Mouse (Mus musculus): Measurements from ENCODE around the gene Haus3. TPM values are rescaled to one million over a fixed set of nuclear protein-coding genes. Genes with fewer than 3 reads are reported as not detected.

The Haus3 gene
- polyA plus RNA-seq, 1 experiment from 2014 or later, result 36.8 TPM

DNA sequence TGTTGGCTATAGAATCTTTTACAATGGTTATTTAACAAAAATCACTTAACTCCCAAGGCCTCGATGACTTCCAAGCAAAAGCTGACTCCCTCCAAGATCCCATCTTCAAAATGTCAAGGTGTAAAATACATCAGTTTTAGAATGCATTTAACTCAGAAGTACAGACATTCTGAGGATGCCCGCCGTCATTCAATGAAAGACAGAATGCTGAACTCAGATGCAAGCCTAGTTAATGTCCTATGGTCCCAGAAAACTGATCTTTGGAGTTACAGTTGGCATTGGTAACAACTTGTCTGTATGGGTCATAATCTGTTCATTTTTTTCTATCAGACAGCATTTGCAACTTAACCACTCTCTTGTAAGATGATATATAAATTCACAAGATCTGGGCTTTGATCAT, 627 bp upstream of the Haus3 start:
- no peaks in the 10 kb centered on the region for H3K27me3 ChIP-seq
- H3K4me1 ChIP-seq, result peaks cover 18% of the 10 kb centered on the region
- 80% methylated on average over 3 of the region's 3 CpGs for WGBS
- H3K27ac ChIP-seq, result peak overlapping the region; percentile 90
- H3K4me2 ChIP-seq (replicated peaks), result peak overlapping the region; percentile 70
- H3K9me3 ChIP-seq, result no peaks in the 10 kb centered on the region
- H3K9ac ChIP-seq, result peak overlapping the region; percentile 60
- no peak for ATAC-seq (ENCODE audit: low FRiP score, low read depth)
- H3K36me3 ChIP-seq, result peaks cover 27% of the 10 kb centered on the region
- H3K4me3 ChIP-seq, result peak overlapping the region; percentile 80

DNA sequence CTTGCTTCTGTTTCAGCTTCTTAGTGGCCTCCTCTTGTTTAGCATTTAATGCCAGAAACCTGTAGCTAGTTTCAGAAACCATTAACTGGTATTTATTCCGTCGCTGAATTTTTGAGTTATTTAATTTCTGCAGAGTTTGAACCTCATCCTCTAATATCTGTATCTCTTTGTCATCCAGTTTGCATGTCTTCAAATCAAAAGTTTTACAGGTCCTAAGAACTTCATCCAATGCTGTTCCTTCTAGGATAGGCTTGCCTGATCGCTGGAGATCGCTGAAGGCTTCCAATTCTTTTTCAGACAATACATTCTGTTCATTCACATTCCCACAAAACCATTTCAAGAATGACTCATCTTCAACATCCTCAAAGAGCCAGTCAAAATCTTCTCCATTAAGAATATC, 1.5 kb downstream of the Haus3 start:
- H3K27me3 ChIP-seq, result no peaks in the 10 kb centered on the region
- no peak for ATAC-seq (ENCODE audit: low FRiP score, low read depth)
- no peaks in the 10 kb centered on the region for H3K9me3 ChIP-seq
- H3K4me1 ChIP-seq, result peaks cover 24% of the 10 kb centered on the region
- H3K4me2 ChIP-seq (replicated peaks), result peak overlapping the region; percentile 28
- peaks cover 18% of the 10 kb centered on the region for H3K36me3 ChIP-seq
- H3K27ac ChIP-seq, result no peak overlapping the region
- no peak overlapping the region for H3K9ac ChIP-seq
- WGBS, result 85% methylated on average over 4 of the region's 4 CpGs
- peak overlapping the region; percentile 14; the same call in 1 of the 2 replicates for H3K4me3 ChIP-seq

DNA sequence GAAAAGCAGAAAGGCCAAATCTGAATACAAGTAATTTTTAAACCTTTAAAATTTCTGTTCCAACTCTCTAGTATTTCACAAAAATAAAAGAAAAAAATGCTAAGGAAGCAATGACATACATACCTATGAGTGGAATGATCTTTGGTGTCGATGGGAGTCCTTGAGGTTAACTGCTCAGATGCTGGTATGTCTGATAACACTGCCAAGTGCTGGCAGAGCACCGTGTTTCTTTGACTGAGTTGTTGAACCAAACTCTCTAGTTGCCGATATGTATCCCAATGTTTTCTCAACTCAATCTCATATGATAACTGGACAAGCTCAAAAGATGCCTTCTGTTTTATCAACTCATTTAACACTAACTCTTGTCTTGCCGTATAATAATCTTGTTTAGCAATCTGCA, 3.5 kb downstream of the Haus3 start:
- H3K4me3 ChIP-seq, result no peak overlapping the region
- peaks cover 24% of the 10 kb centered on the region for H3K4me1 ChIP-seq
- H3K36me3 ChIP-seq, result peaks cover 20% of the 10 kb centered on the region
- H3K4me2 ChIP-seq (replicated peaks), result no peak overlapping the region
- no peaks in the 10 kb centered on the region for H3K9me3 ChIP-seq
- H3K27me3 ChIP-seq, result no peaks in the 10 kb centered on the region
- H3K27ac ChIP-seq, result no peak overlapping the region
- 89% methylated on average over 4 of the region's 4 CpGs for WGBS
- no peak for ATAC-seq (ENCODE audit: low FRiP score, low read depth)
- no peak overlapping the region for H3K9ac ChIP-seq

DNA sequence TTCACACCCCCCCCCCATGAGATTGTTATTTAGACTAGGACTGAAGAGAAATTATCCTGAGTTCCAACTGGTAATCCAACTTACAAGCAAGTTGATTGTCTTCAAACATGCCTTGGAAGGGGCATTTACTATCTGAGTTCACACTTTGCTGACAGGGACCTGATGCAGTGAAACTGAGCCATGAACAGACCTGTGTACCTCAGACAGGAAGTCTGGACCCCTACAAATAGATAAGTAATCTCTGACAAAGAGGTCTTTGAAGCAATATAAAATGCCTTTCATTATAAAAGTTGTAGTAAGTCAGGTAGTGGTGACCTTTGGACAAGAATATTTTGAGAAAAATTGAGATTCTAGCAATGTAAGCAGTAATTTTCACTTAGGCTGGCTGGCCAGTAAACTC, 20.9 kb downstream of the Haus3 start:
- no peak for ATAC-seq (ENCODE audit: low FRiP score, low read depth)
- no peak overlapping the region for H3K4me3 ChIP-seq
- H3K4me1 ChIP-seq, result no peaks in the 10 kb centered on the region
- H3K36me3 ChIP-seq, result peaks cover 3% of the 10 kb centered on the region
- no peak overlapping the region for H3K4me2 ChIP-seq (replicated peaks)
- H3K27ac ChIP-seq, result no peak overlapping the region
- H3K9ac ChIP-seq, result no peak overlapping the region
- H3K27me3 ChIP-seq, result no peaks in the 10 kb centered on the region
- no peaks in the 10 kb centered on the region for H3K9me3 ChIP-seq

DNA sequence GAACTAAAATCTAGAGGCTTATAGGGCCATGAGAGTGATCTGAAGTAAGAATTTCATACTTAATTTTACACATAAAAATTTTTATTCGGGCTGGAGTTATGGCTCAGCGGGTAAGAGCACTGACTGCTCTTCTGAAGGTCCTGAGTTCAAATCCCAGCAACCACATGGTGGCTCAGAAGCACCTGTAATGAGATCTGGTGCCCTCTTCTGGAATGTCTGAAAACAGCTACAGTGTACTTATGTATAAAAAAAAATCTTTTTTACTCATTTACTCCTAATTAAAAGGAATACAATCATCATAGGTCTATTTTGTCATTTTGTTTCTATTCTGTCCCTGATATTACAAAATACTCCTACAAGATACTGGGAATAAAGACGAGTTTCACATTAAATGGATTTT, 21.8 kb downstream of the Haus3 start:
- no peak overlapping the region for H3K9ac ChIP-seq
- H3K4me3 ChIP-seq, result no peak overlapping the region
- no peaks in the 10 kb centered on the region for H3K4me1 ChIP-seq
- H3K4me2 ChIP-seq (replicated peaks), result no peak overlapping the region
- no peak overlapping the region for H3K27ac ChIP-seq
- no peaks in the 10 kb centered on the region; the same call in 1 of the 2 replicates for H3K36me3 ChIP-seq
- H3K9me3 ChIP-seq, result no peaks in the 10 kb centered on the region
- ATAC-seq (ENCODE audit: low FRiP score, low read depth), result no peak
- H3K27me3 ChIP-seq, result no peaks in the 10 kb centered on the region
- WGBS, result 82% methylated on average over 3 of the region's 3 CpGs

DNA sequence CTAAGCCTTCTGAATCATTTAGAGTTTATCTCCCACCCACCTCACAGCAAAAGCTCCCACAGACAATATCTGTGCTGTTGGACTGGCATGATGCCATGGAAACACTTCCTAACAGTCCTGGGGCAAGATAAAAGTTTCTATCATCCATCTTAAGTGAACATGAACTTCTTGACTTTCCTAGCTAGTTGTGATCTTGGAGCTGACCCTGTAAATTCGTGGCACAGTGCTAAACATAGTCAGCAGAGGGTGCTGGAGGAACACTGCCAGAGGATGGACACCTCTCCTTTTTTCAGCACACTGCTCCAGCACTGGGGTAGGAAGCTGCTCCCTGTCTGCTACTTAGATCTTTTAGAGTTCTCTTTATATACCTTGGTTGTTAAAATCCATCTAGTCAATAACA, 29.6 kb downstream of the Haus3 start:
- Histone ChIP-seq H3K27ac (no peak overlapping the region), H3K4me3 (no peak overlapping the region), H3K4me2 (replicated peaks) (no peak overlapping the region), H3K27me3 (no peaks in the 10 kb centered on the region), H3K9me3 (no peaks in the 10 kb centered on the region), H3K4me1 (no peaks in the 10 kb centered on the region), H3K36me3 (no peaks in the 10 kb centered on the region), H3K9ac (no peak overlapping the region)
- WGBS, result 4% methylated on average over 1 of the region's 1 CpGs
- ATAC-seq (ENCODE audit: low FRiP score, low read depth), result no peak

DNA sequence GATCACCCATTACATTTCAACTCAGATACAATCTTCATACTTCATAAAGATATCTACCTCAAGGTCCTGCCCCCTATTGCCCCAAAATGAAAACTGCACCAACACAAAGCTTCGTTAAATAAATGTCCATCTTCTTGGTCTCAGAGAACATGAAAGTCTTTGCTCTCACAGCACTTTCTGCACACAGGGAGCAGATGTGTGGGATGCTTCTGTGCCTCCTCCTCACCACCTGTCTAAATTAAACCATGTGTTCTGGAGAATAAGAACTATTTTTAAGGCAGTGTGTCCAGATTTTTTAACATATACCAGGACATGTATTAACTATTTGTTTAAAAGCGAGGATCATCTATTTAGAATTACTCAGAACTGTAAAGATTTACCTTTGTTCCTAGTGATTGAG, 36.6 kb downstream of the Haus3 start:
- Histone ChIP-seq H3K27ac (no peak overlapping the region), H3K27me3 (no peaks in the 10 kb centered on the region), H3K9ac (no peak overlapping the region), H3K4me2 (replicated peaks) (no peak overlapping the region), H3K4me1 (no peaks in the 10 kb centered on the region), H3K36me3 (no peaks in the 10 kb centered on the region), H3K9me3 (no peaks in the 10 kb centered on the region), H3K4me3 (no peak overlapping the region)
- 70% methylated on average over 2 of the region's 2 CpGs for WGBS
- no peak for ATAC-seq (ENCODE audit: low FRiP score, low read depth)

DNA sequence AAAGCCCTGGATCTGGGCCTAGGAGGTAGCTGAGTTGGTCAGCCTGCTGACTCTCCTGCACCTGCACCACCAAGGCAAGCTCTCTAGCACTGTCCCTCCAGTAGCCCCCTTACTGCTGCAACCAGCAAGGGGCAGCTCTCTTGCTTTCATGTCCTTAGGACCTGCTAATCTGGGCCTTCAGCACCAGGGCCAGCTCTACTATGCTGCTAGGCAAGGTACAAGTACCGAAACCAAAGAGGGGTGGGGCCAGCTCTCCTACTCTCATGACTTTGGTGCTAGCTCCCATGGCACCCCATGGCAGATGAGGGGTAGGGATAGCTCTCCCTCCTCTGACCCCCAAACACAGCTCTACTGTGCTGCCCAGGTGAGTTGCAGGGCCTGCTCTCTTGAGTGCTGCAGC, 45.2 kb downstream of the Haus3 start:
- Histone ChIP-seq H3K9ac (no peak overlapping the region), H3K9me3 (no peaks in the 10 kb centered on the region), H3K4me1 (no peaks in the 10 kb centered on the region), H3K4me3 (no peak overlapping the region), H3K27me3 (no peaks in the 10 kb centered on the region), H3K36me3 (no peaks in the 10 kb centered on the region), H3K4me2 (replicated peaks) (no peak overlapping the region), H3K27ac (no peak overlapping the region)
- ATAC-seq (ENCODE audit: low FRiP score, low read depth), result no peak
- WGBS, result 23% methylated on average over 1 of the region's 1 CpGs

DNA sequence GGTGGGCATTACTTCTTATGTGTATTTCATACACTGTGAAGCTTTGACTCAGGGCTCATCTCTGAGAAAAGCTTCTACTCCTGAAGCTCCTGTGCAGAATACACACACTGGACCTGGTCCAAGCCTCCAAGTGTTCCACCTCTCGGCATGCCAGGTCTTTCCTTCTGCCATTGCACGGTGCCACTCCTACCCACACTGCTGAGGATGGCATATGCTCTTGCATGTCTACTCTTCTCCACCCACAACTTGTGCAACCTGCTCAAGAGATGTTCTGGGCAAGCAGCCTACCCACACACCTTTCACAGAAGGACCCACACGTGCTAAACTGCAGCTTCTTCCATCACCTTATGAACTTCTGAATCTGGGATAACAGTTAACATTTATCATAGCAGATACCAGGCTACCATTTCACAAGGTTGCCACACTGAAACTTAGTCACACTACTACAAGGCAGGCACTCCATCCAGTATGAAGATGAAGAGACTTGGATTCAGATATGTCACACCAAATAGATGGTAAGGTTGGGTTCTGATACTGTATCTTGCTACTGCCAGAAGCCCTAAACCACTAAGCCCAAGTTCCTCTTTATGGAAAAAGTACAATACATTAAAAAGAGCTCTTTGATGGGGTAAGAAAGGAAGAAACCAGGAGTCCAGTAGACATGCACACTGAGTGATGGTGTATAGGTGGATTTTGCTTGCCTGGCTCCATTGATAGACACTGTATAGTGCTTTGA, 50.0 kb downstream of the Haus3 start:
- no peak for ATAC-seq (ENCODE audit: low FRiP score, low read depth)
- Histone ChIP-seq H3K4me2 (replicated peaks) (no peak overlapping the region), H3K9ac (no peak overlapping the region), H3K9me3 (no peaks in the 10 kb centered on the region), H3K36me3 (no peaks in the 10 kb centered on the region), H3K27me3 (no peaks in the 10 kb centered on the region), H3K4me3 (no peak overlapping the region), H3K4me1 (no peaks in the 10 kb centered on the region), H3K27ac (no peak overlapping the region)
- WGBS, result 88% methylated on average over 3 of the region's 3 CpGs

DNA sequence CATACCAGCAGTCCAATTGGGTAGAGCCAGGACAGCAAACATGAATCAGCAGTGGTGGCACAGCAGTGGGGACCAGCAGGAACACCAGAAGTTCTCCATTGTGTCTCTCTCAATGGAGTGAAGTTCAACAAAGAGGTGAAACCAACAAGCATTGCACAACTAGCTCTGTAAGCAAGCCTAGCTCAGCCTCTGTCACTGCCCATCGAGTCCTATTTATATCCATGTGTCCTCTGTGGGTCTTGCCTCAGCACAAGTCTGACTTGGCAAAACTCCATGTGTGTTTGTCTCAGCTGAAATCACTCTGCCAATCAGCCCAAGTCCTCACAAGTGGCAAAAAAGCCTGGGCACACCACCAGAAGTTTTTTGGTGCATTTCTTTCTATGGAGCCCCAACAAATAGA, 63.6 kb downstream of the Haus3 start:
- Histone ChIP-seq H3K27ac (no peak overlapping the region), H3K4me2 (replicated peaks) (no peak overlapping the region), H3K9me3 (no peaks in the 10 kb centered on the region), H3K9ac (no peak overlapping the region), H3K4me3 (no peak overlapping the region), H3K4me1 (no peaks in the 10 kb centered on the region), H3K36me3 (no peaks in the 10 kb centered on the region), H3K27me3 (no peaks in the 10 kb centered on the region)
- WGBS, result 82% methylated on average over 1 of the region's 1 CpGs
- ATAC-seq (ENCODE audit: low FRiP score, low read depth), result no peak

Other genes with a start within 250 kb of the Haus3 start
- gene Nelfa, start 233.1 kb downstream of the Haus3 start, polyA plus RNA-seq (2015; fragmentation: Nextera tagmentation; extraction: Ambion mirVana), result 64.7 and 70.5 TPM in 2 replicates
- gene Gm1673, start 186.1 kb downstream of the Haus3 start, polyA plus RNA-seq (2015; fragmentation: Nextera tagmentation; extraction: Ambion mirVana), result 136 and 151 TPM in 2 replicates
- 0.10 and 0.20 TPM in 2 replicates for gene Nat8l, start 173.5 kb downstream of the Haus3 start, polyA plus RNA-seq (2015; fragmentation: Nextera tagmentation; extraction: Ambion mirVana)
- gene Poln, start 79 bp downstream of the Haus3 start, polyA plus RNA-seq (2015; fragmentation: Nextera tagmentation; extraction: Ambion mirVana), result 0.52 and 0.84 TPM in 2 replicates
- 36.4 and 39.6 TPM in 2 replicates for gene Mxd4, start 18.2 kb upstream of the Haus3 start, polyA plus RNA-seq (2015; fragmentation: Nextera tagmentation; extraction: Ambion mirVana)
- 0.93 and 1.3 TPM in 2 replicates for gene Zfyve28, start 118.9 kb upstream of the Haus3 start, polyA plus RNA-seq (2015; fragmentation: Nextera tagmentation; extraction: Ambion mirVana)
- not detected in 2 replicates for gene Cfap99, start 119.1 kb upstream of the Haus3 start, polyA plus RNA-seq (2015; fragmentation: Nextera tagmentation; extraction: Ambion mirVana)
- 172 and 174 TPM in 2 replicates for gene Rnf4, start 166.8 kb upstream of the Haus3 start, polyA plus RNA-seq (2015; fragmentation: Nextera tagmentation; extraction: Ambion mirVana)
- gene Fam193a, start 200.4 kb upstream of the Haus3 start, polyA plus RNA-seq (2015; fragmentation: Nextera tagmentation; extraction: Ambion mirVana), result 16.0 and 18.3 TPM in 2 replicates